Mouse (Mus musculus): ENCODE measurements around the gene Magi1. TPM values are rescaled to one million over a fixed set of nuclear protein-coding genes. Genes with fewer than 3 reads are reported as not detected.

The Magi1 gene
- polyA plus RNA-seq, 1 experiment from 2014 or later, result 6.8 TPM

- Histone ChIP-seq H3K27me3 (replicated peaks; ENCODE audit: control insufficient read depth, insufficient read depth, low read length) (no peaks in the 10 kb centered on the region), H3K4me1 (ENCODE audit: control insufficient read depth, insufficient read depth, low read length) (peaks cover 11% of the 10 kb centered on the region), H3K4me2 (ENCODE audit: low read depth, low read length) (no peak overlapping the region), H3K4me3 (ENCODE audit: low read depth, low read length) (no peak overlapping the region), H3K36me3 (ENCODE audit: control insufficient read depth, insufficient read depth, low read length) (no peaks in the 10 kb centered on the region), H3K9ac (ENCODE audit: low read depth, low read length) (no peak overlapping the region), H3K27ac (replicated peaks; ENCODE audit: low read depth, low read length) (no peak overlapping the region), H3K9me3 (ENCODE audit: control insufficient read depth, low read length) (no peaks in the 10 kb centered on the region)
- DNase-seq (ENCODE audit: low spot score), result peak; percentile 22
- WGBS, result 75% methylated on average over 7 of the region's 7 CpGs
- no peak for ATAC-seq (ENCODE audit: low read depth)
These were observed 19.4 kb downstream of the Magi1 start for GRCm38 (mm10) chr6:94264183-94264941.

- no peaks in the 10 kb centered on the region for H3K27me3 ChIP-seq (replicated peaks; ENCODE audit: control insufficient read depth, insufficient read depth, low read length)
- no peak overlapping the region for H3K4me3 ChIP-seq (ENCODE audit: low read depth, low read length)
- ATAC-seq (ENCODE audit: low read depth) (no peak), DNase-seq (ENCODE audit: low spot score) (no peak)
- H3K27ac ChIP-seq (replicated peaks; ENCODE audit: low read depth, low read length), result no peak overlapping the region
- no peak overlapping the region for H3K4me2 ChIP-seq (ENCODE audit: low read depth, low read length)
- 90% methylated on average over 5 of the region's 5 CpGs for WGBS
- no peaks in the 10 kb centered on the region for H3K9me3 ChIP-seq (ENCODE audit: control insufficient read depth, low read length)
- H3K36me3 ChIP-seq (ENCODE audit: control insufficient read depth, insufficient read depth, low read length), result no peaks in the 10 kb centered on the region
- H3K4me1 ChIP-seq (ENCODE audit: control insufficient read depth, insufficient read depth, low read length), result peaks cover 12% of the 10 kb centered on the region
- no peak overlapping the region for H3K9ac ChIP-seq (ENCODE audit: low read depth, low read length)
These were observed 22.9 kb downstream of the Magi1 start for GRCm38 (mm10) chr6:94260831-94261230.

- ATAC-seq (ENCODE audit: low read depth) (no peak), DNase-seq (ENCODE audit: low spot score) (no peak)
- no peak overlapping the region for H3K27ac ChIP-seq (replicated peaks; ENCODE audit: low read depth, low read length)
- H3K4me2 ChIP-seq (ENCODE audit: low read depth, low read length), result no peak overlapping the region
- no peak overlapping the region for H3K4me3 ChIP-seq (ENCODE audit: low read depth, low read length)
- H3K36me3 ChIP-seq (ENCODE audit: control insufficient read depth, insufficient read depth, low read length), result no peaks in the 10 kb centered on the region
- no peaks in the 10 kb centered on the region for H3K27me3 ChIP-seq (replicated peaks; ENCODE audit: control insufficient read depth, insufficient read depth, low read length)
- peaks cover 17% of the 10 kb centered on the region for H3K4me1 ChIP-seq (ENCODE audit: control insufficient read depth, insufficient read depth, low read length)
- H3K9me3 ChIP-seq (ENCODE audit: control insufficient read depth, low read length), result no peaks in the 10 kb centered on the region
- 91% methylated on average over 2 of the region's 2 CpGs for WGBS
- H3K9ac ChIP-seq (ENCODE audit: low read depth, low read length), result no peak overlapping the region
These were observed 23.7 kb downstream of the Magi1 start for GRCm38 (mm10) chr6:94259981-94260380.

- no peak for ATAC-seq (ENCODE audit: low read depth)
- no peak overlapping the region for H3K9ac ChIP-seq (ENCODE audit: low read depth, low read length)
- no peak for DNase-seq (ENCODE audit: low spot score)
- H3K27ac ChIP-seq (replicated peaks; ENCODE audit: low read depth, low read length), result no peak overlapping the region
- no peaks in the 10 kb centered on the region for H3K9me3 ChIP-seq (ENCODE audit: control insufficient read depth, low read length)
- no peaks in the 10 kb centered on the region for H3K36me3 ChIP-seq (ENCODE audit: control insufficient read depth, insufficient read depth, low read length)
- no peak overlapping the region for H3K4me2 ChIP-seq (ENCODE audit: low read depth, low read length)
- peaks cover 17% of the 10 kb centered on the region for H3K4me1 ChIP-seq (ENCODE audit: control insufficient read depth, insufficient read depth, low read length)
- H3K4me3 ChIP-seq (ENCODE audit: low read depth, low read length), result no peak overlapping the region
- 82% methylated on average over 3 of the region's 3 CpGs for WGBS
- no peaks in the 10 kb centered on the region for H3K27me3 ChIP-seq (replicated peaks; ENCODE audit: control insufficient read depth, insufficient read depth, low read length)
These were observed 25.9 kb downstream of the Magi1 start for GRCm38 (mm10) chr6:94257831-94258173.

GRCm38 (mm10) chr6:94256982-94257830 is 26.5 kb downstream of the Magi1 start:
- no peaks in the 10 kb centered on the region for H3K36me3 ChIP-seq (ENCODE audit: control insufficient read depth, insufficient read depth, low read length)
- H3K27ac ChIP-seq (replicated peaks; ENCODE audit: low read depth, low read length), result 0 out of 2 replicates have a peak overlapping the region, but pooled peaks have one; percentile 22
- ATAC-seq (ENCODE audit: low read depth) (no peak), DNase-seq (ENCODE audit: low spot score) (peak; percentile 67)
- peaks cover 17% of the 10 kb centered on the region for H3K4me1 ChIP-seq (ENCODE audit: control insufficient read depth, insufficient read depth, low read length)
- H3K4me2 ChIP-seq (ENCODE audit: low read depth, low read length), result no peak overlapping the region
- no peak overlapping the region for H3K9ac ChIP-seq (ENCODE audit: low read depth, low read length)
- 56% methylated on average over 12 of the region's 12 CpGs for WGBS
- H3K4me3 ChIP-seq (ENCODE audit: low read depth, low read length), result no peak overlapping the region
- no peaks in the 10 kb centered on the region for H3K27me3 ChIP-seq (replicated peaks; ENCODE audit: control insufficient read depth, insufficient read depth, low read length)
- no peaks in the 10 kb centered on the region for H3K9me3 ChIP-seq (ENCODE audit: control insufficient read depth, low read length)

GRCm38 (mm10) chr6:94253943-94254342 is 29.8 kb downstream of the Magi1 start:
- Histone ChIP-seq H3K9ac (ENCODE audit: low read depth, low read length) (no peak overlapping the region), H3K9me3 (ENCODE audit: control insufficient read depth, low read length) (no peaks in the 10 kb centered on the region), H3K4me3 (ENCODE audit: low read depth, low read length) (no peak overlapping the region), H3K4me1 (ENCODE audit: control insufficient read depth, insufficient read depth, low read length) (peaks cover 28% of the 10 kb centered on the region), H3K36me3 (ENCODE audit: control insufficient read depth, insufficient read depth, low read length) (no peaks in the 10 kb centered on the region), H3K27me3 (replicated peaks; ENCODE audit: control insufficient read depth, insufficient read depth, low read length) (no peaks in the 10 kb centered on the region), H3K4me2 (ENCODE audit: low read depth, low read length) (no peak overlapping the region), H3K27ac (replicated peaks; ENCODE audit: low read depth, low read length) (no peak overlapping the region)
- no peak for DNase-seq (ENCODE audit: low spot score)
- ATAC-seq (ENCODE audit: low read depth), result no peak
- WGBS, result 71% methylated on average over 8 of the region's 8 CpGs

- 68% methylated on average over 8 of the region's 8 CpGs for WGBS
- Histone ChIP-seq H3K9ac (ENCODE audit: low read depth, low read length) (no peak overlapping the region), H3K4me2 (ENCODE audit: low read depth, low read length) (no peak overlapping the region), H3K27me3 (replicated peaks; ENCODE audit: control insufficient read depth, insufficient read depth, low read length) (no peaks in the 10 kb centered on the region), H3K4me1 (ENCODE audit: control insufficient read depth, insufficient read depth, low read length) (peaks cover 21% of the 10 kb centered on the region), H3K4me3 (ENCODE audit: low read depth, low read length) (no peak overlapping the region), H3K36me3 (ENCODE audit: control insufficient read depth, insufficient read depth, low read length) (no peaks in the 10 kb centered on the region), H3K27ac (replicated peaks; ENCODE audit: low read depth, low read length) (no peak overlapping the region), H3K9me3 (ENCODE audit: control insufficient read depth, low read length) (no peaks in the 10 kb centered on the region)
- DNase-seq (ENCODE audit: low spot score) (no peak), ATAC-seq (ENCODE audit: low read depth) (no peak)
These were observed 32.3 kb downstream of the Magi1 start for GRCm38 (mm10) chr6:94251358-94251945.

GRCm38 (mm10) chr6:94249286-94249790 is 34.4 kb downstream of the Magi1 start:
- no peak overlapping the region for H3K27ac ChIP-seq (replicated peaks; ENCODE audit: low read depth, low read length)
- H3K4me2 ChIP-seq (ENCODE audit: low read depth, low read length), result no peak overlapping the region
- H3K36me3 ChIP-seq (ENCODE audit: control insufficient read depth, insufficient read depth, low read length), result no peaks in the 10 kb centered on the region
- WGBS, result 73% methylated on average over 9 of the region's 9 CpGs
- no peak for DNase-seq (ENCODE audit: low spot score)
- H3K9ac ChIP-seq (ENCODE audit: low read depth, low read length), result no peak overlapping the region
- no peak overlapping the region for H3K4me3 ChIP-seq (ENCODE audit: low read depth, low read length)
- H3K4me1 ChIP-seq (ENCODE audit: control insufficient read depth, insufficient read depth, low read length), result peaks cover 12% of the 10 kb centered on the region; the same call in 1 of the 2 replicates
- no peaks in the 10 kb centered on the region for H3K27me3 ChIP-seq (replicated peaks; ENCODE audit: control insufficient read depth, insufficient read depth, low read length)
- H3K9me3 ChIP-seq (ENCODE audit: control insufficient read depth, low read length), result no peaks in the 10 kb centered on the region
- ATAC-seq (ENCODE audit: low read depth), result no peak
